Mouse (Mus musculus): ENCODE measurements around the gene Ywhah. TPM values are rescaled to one million over a fixed set of nuclear protein-coding genes. Genes with fewer than 3 reads are reported as not detected.
A peak's percentile ranks its signal among the peaks of the same experiment; 100 is the strongest.

The Ywhah gene
- 236 and 272 TPM in 2 replicates for polyA plus RNA-seq (2015; fragmentation: Nextera tagmentation; extraction: Ambion mirVana)

GRCm38 (mm10) chr5:33018561-33019425 is at the start of gene Ywhah:
TSS of gene Ywhah (plus strand) at chr5:33018816.
- H3K9ac ChIP-seq (ENCODE audit: low read depth, low read length), result peak within 1 kb of the TSS; percentile 91
- H3K27me3 ChIP-seq (ENCODE audit: insufficient read depth, low read length), result no peaks in the 10 kb centered on the region
- peaks cover 1% of the 10 kb centered on the region; the same call in 1 of the 2 replicates for H3K4me1 ChIP-seq (replicated peaks; ENCODE audit: insufficient read depth, low read length)
- peak; percentile 33; the same call in 1 of the 2 replicates for TF ChIP-seq CTCF (IDR thresholded peaks at IDR 0.05; ENCODE audit: low read depth)
- DNase-seq (ENCODE audit: low spot score) (peak; percentile 99), ATAC-seq (replicated peaks; ENCODE audit: low FRiP score, low read depth) (peak; percentile 96)
- H3K36me3 ChIP-seq (ENCODE audit: insufficient read depth, low read length), result no peaks in the 10 kb centered on the region
- WGBS, result under 1% methylated on average over 78 of the region's 121 CpGs
- H3K4me3 ChIP-seq (replicated peaks; ENCODE audit: low read depth, low read length), result peak within 1 kb of the TSS; percentile 79
- peak within 1 kb of the TSS; percentile 96 for H3K27ac ChIP-seq
- peak within 1 kb of the TSS; percentile 89 for H3K4me2 ChIP-seq (ENCODE audit: low read length)
- no peaks in the 10 kb centered on the region for H3K9me3 ChIP-seq (replicated peaks; ENCODE audit: low read length)

DNA sequence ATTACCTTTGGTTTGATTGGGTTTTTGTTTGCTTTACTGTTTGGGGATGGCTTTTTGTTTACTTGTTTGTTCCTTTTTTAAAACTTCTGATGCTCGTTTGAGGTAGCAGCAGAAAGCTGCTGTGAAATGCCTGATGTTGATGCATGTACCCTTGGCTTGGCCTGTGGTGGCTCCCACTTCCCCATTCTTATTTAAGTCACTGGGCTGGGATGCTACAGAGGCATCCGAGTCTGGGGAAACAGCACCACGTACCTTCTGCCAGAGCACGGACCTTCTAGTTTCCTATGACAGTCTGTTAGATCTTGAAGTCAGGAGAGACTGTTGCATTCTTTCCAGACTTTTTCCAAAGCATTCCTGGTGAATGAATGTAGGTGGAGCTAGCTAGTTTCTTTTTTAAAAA is 42.1 kb upstream of the Ywhah start:
- ATAC-seq (replicated peaks; ENCODE audit: low FRiP score, low read depth) (no peak), DNase-seq (ENCODE audit: low spot score) (no peak)
- no peaks in the 10 kb centered on the region for H3K4me1 ChIP-seq (replicated peaks; ENCODE audit: insufficient read depth, low read length)
- H3K36me3 ChIP-seq (ENCODE audit: insufficient read depth, low read length), result 0 out of 2 replicates have a peak, but pooled peaks cover 2% of the 10 kb centered on the region
- no peaks in the 10 kb centered on the region for H3K27me3 ChIP-seq (ENCODE audit: insufficient read depth, low read length)
- no peak overlapping the region for H3K27ac ChIP-seq
- TF ChIP-seq CTCF (IDR thresholded peaks at IDR 0.05; ENCODE audit: low read depth), result no peak
- no peak overlapping the region for H3K4me3 ChIP-seq (replicated peaks; ENCODE audit: low read depth, low read length)
- no peak overlapping the region for H3K9ac ChIP-seq (ENCODE audit: low read depth, low read length)
- no peaks in the 10 kb centered on the region for H3K9me3 ChIP-seq (replicated peaks; ENCODE audit: low read length)
- WGBS, result 83% methylated on average over 4 of the region's 4 CpGs
- no peak overlapping the region for H3K4me2 ChIP-seq (ENCODE audit: low read length)

DNA sequence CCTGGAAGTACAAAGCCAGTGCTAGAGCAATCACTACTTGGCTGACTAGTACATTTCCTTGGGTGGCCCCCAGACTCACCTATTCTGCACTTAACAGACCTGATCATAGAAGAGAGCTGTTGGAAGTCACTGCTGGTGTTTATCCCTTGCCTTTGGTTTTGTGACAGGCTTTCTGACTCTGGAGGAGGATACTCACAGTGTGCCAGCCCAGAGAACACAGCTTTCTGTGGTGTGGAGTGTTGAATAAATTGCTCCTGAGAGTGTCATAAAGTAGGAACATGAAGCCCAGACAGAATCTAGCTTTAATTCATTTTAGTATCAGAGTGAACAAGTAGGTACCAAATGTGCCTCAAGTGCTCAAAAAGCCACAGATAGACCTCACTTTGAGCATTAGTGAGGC is 41.4 kb upstream of the Ywhah start:
- H3K27me3 ChIP-seq (ENCODE audit: insufficient read depth, low read length), result no peaks in the 10 kb centered on the region
- TF ChIP-seq CTCF (IDR thresholded peaks at IDR 0.05; ENCODE audit: low read depth), result no peak
- no peak overlapping the region for H3K4me3 ChIP-seq (replicated peaks; ENCODE audit: low read depth, low read length)
- 0 out of 2 replicates have a peak, but pooled peaks cover 7% of the 10 kb centered on the region for H3K36me3 ChIP-seq (ENCODE audit: insufficient read depth, low read length)
- no peak for ATAC-seq (replicated peaks; ENCODE audit: low FRiP score, low read depth)
- H3K4me2 ChIP-seq (ENCODE audit: low read length), result no peak overlapping the region
- DNase-seq (ENCODE audit: low spot score), result no peak
- no peak overlapping the region for H3K9ac ChIP-seq (ENCODE audit: low read depth, low read length)
- no peaks in the 10 kb centered on the region for H3K9me3 ChIP-seq (replicated peaks; ENCODE audit: low read length)
- H3K4me1 ChIP-seq (replicated peaks; ENCODE audit: insufficient read depth, low read length), result no peaks in the 10 kb centered on the region
- no peak overlapping the region for H3K27ac ChIP-seq

DNA sequence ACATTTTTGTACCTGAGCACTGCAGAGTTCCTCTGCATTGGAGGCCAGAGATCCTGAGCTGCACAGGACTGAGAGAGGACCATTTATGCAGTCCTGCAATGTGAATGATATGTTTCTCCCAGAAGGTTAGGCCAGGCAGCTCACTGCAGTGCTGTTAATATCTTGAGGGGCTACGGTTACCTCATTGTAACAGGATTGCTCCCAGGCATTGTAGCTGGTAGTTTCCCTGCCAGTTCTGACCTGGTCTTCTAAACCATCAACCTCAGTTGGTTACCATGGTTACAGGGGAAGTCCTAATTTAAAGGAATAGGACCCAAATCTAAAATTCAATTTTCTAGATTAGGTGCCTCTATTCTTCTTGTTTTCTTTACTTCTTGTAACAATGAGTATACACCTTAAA is 33.2 kb upstream of the Ywhah start:
- Histone ChIP-seq H3K36me3 (ENCODE audit: insufficient read depth, low read length) (peaks cover 29% of the 10 kb centered on the region), H3K4me3 (replicated peaks; ENCODE audit: low read depth, low read length) (no peak overlapping the region), H3K27me3 (ENCODE audit: insufficient read depth, low read length) (no peaks in the 10 kb centered on the region), H3K4me1 (replicated peaks; ENCODE audit: insufficient read depth, low read length) (no peaks in the 10 kb centered on the region), H3K27ac (no peak overlapping the region), H3K4me2 (ENCODE audit: low read length) (no peak overlapping the region), H3K9me3 (replicated peaks; ENCODE audit: low read length) (no peaks in the 10 kb centered on the region), H3K9ac (ENCODE audit: low read depth, low read length) (no peak overlapping the region)
- ATAC-seq (replicated peaks; ENCODE audit: low FRiP score, low read depth) (no peak), DNase-seq (ENCODE audit: low spot score) (no peak)
- no peak for TF ChIP-seq CTCF (IDR thresholded peaks at IDR 0.05; ENCODE audit: low read depth)
- 76% methylated on average over 1 of the region's 1 CpGs for WGBS

DNA sequence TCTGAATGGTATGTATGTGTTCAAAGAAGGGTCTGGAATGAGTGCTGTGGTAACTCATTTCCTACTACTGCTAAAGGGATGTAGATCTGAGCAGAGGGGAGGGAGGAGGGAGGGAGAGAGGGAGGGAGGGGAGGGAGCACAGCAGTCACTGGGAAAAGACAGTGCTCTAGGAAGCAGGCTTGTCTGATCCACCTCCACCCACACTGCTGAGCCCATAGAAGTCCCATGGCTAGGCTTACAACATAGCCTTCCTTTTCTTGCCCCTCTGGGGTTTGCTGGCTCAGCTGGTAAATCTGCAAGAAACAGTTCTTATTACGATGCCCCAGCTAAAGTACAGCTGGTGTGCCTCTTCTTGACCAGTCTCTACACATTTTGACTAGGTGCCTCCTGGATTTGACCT is 30.7 kb upstream of the Ywhah start:
- no peak for ATAC-seq (replicated peaks; ENCODE audit: low FRiP score, low read depth)
- H3K9me3 ChIP-seq (replicated peaks; ENCODE audit: low read length), result no peaks in the 10 kb centered on the region
- WGBS, result 84% methylated on average over 1 of the region's 1 CpGs
- no peak overlapping the region for H3K9ac ChIP-seq (ENCODE audit: low read depth, low read length)
- no peak overlapping the region for H3K4me2 ChIP-seq (ENCODE audit: low read length)
- no peak for DNase-seq (ENCODE audit: low spot score)
- TF ChIP-seq CTCF (IDR thresholded peaks at IDR 0.05; ENCODE audit: low read depth), result no peak
- H3K36me3 ChIP-seq (ENCODE audit: insufficient read depth, low read length), result peaks cover 19% of the 10 kb centered on the region
- no peaks in the 10 kb centered on the region for H3K27me3 ChIP-seq (ENCODE audit: insufficient read depth, low read length)
- no peaks in the 10 kb centered on the region for H3K4me1 ChIP-seq (replicated peaks; ENCODE audit: insufficient read depth, low read length)
- H3K4me3 ChIP-seq (replicated peaks; ENCODE audit: low read depth, low read length), result no peak overlapping the region
- H3K27ac ChIP-seq, result no peak overlapping the region

DNA sequence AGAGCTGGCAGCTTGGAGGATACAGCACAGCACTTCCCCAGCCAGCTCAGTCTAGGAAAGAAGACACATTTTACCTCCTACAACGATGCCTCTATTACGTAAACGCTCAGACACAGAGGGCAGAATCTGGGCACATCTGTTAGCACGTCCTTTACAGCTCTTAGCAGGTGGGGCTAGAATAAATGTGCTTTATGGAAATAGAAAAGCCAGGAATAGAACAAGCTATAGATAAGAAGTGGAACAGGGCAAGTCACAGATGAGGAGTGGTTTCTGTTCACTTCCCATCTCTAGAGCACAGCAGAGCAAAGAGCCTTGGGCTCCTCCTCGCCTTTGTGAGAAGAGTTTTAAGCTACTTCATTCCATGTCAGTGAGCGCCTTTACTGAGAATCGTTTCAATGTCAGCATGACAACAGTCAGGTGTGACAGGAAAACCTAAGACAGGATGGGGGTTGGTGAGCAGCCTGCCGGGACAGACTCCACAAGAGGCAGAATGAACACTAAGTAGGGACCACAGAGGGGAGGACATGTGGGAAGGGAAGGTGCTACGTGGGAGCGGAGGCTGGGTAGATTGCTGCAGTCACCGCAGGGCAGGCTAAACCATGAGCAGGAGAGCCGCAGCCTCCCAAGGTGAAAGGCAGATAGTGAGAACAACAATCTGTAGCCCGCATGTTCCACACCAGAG is 28.5 kb upstream of the Ywhah start:
- Histone ChIP-seq H3K36me3 (ENCODE audit: insufficient read depth, low read length) (peaks cover 3% of the 10 kb centered on the region; the same call in 1 of the 2 replicates), H3K9me3 (replicated peaks; ENCODE audit: low read length) (no peaks in the 10 kb centered on the region), H3K27ac (no peak overlapping the region), H3K4me2 (ENCODE audit: low read length) (no peak overlapping the region), H3K27me3 (ENCODE audit: insufficient read depth, low read length) (no peaks in the 10 kb centered on the region), H3K4me1 (replicated peaks; ENCODE audit: insufficient read depth, low read length) (no peaks in the 10 kb centered on the region), H3K9ac (ENCODE audit: low read depth, low read length) (no peak overlapping the region), H3K4me3 (replicated peaks; ENCODE audit: low read depth, low read length) (no peak overlapping the region)
- WGBS, result 70% methylated on average over 13 of the region's 13 CpGs
- ATAC-seq (replicated peaks; ENCODE audit: low FRiP score, low read depth) (no peak), DNase-seq (ENCODE audit: low spot score) (no peak)
- TF ChIP-seq CTCF (IDR thresholded peaks at IDR 0.05; ENCODE audit: low read depth), result no peak

Measured in kidney, postnatal 0 days (tissue).